Mouse (Mus musculus): Measurements from ENCODE around the gene Atp6ap1. TPM values are rescaled to one million over a fixed set of nuclear protein-coding genes. Genes with fewer than 3 reads are reported as not detected.
A peak's percentile ranks its signal among the peaks of the same experiment; 100 is the strongest.

Gene Atp6ap1
- polyA plus RNA-seq (2015; fragmentation: Nextera tagmentation; extraction: Ambion mirVana) = 120 and 126 TPM in 2 replicates

DNA sequence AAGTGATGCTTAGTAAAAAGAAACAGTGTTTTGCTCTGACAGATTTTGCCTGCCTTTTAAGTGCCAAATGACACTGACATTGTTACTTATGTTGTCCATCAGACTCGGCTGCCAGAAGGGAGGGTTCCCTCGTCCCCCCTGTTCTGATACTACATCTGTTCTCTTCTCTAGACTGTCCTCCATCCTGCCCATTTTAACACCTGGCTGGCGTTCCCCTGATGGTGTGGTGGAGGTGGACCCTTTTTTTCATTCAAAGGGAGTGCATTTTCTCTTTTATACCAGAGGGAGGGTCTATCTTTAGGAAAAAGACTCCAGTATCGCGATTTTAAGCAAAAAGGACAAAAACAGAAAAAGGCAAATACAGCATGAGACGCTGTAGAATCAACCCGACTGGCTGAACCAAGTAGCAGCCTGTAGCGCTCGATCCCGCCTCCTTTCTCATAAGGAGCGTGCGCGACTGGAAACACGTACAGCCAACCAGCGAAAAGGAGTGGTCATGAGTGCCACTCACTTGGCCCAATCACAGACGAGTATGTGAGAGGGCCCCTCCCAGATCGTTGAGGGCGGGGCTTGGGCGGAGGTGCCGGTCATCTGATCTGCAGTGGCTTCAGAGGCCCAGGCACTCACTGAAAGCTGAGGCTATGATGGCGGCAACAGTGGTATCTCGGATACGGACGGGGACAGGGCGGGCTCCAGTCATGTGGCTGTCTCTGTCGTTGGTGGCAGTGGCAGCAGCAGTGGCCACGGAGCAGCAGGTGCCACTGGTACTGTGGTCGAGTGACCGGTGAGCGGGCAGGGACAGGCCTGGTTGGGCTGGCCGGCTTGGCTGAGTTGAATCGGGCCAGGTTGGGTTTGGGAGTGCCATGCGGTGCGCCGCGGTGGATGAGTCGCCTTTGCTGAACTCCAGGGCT, at the start of gene Atp6ap1:
Gene Atp6ap1, plus strand, starts transcription at position 560 of the 911 bp plus-strand sequence.
- no peaks in the 10 kb centered on the region for H3K27me3 ChIP-seq (replicated peaks)
- WGBS = 18% methylated on average over 37 of the region's 37 CpGs
- 0 out of 2 replicates have a peak within 1 kb of the TSS, but pooled peaks have one; percentile 58 for H3K27ac ChIP-seq
- peak within 1 kb of the TSS; percentile 65 for H3K9ac ChIP-seq
- no peaks in the 10 kb centered on the region for H3K4me1 ChIP-seq (replicated peaks)
- H3K9me3 ChIP-seq = no peaks in the 10 kb centered on the region
- peak within 1 kb of the TSS; percentile 62 for H3K4me2 ChIP-seq (replicated peaks)
- H3K36me3 ChIP-seq = no peaks in the 10 kb centered on the region; the same call in 1 of the 2 replicates
- ATAC-seq = peak; percentile 100
- H3K4me3 ChIP-seq (replicated peaks) = peak within 1 kb of the TSS; percentile 59

- ATAC-seq = 0 out of 2 replicates have a peak, but pooled peaks have one; percentile 18
- Histone ChIP-seq H3K4me1 (replicated peaks) (no peaks in the 10 kb centered on the region), H3K27ac (peak overlapping the region; percentile 72), H3K4me3 (replicated peaks) (peak overlapping the region; percentile 36), H3K4me2 (replicated peaks) (peak overlapping the region; percentile 65), H3K9ac (peak overlapping the region; percentile 51; the same call in 1 of the 2 replicates), H3K9me3 (no peaks in the 10 kb centered on the region), H3K27me3 (replicated peaks) (no peaks in the 10 kb centered on the region), H3K36me3 (no peaks in the 10 kb centered on the region)
- 24% methylated on average over 3 of the region's 3 CpGs for WGBS
Measured at GRCm38 (mm10) chrX:74248651-74249050, 48.2 kb upstream of the Atp6ap1 start.

- Histone ChIP-seq H3K9ac (peak within 1 kb of the TSS; percentile 51), H3K9me3 (no peaks in the 10 kb centered on the region), H3K27me3 (replicated peaks) (no peaks in the 10 kb centered on the region), H3K27ac (peak within 1 kb of the TSS; percentile 72), H3K4me3 (replicated peaks) (peak within 1 kb of the TSS; percentile 36), H3K36me3 (no peaks in the 10 kb centered on the region), H3K4me2 (replicated peaks) (peak within 1 kb of the TSS; percentile 65), H3K4me1 (replicated peaks) (no peaks in the 10 kb centered on the region)
- WGBS = 23% methylated on average over 38 of the region's 38 CpGs
- ATAC-seq = 0 out of 2 replicates have a peak, but pooled peaks have one; percentile 2
Measured at GRCm38 (mm10) chrX:74249615-74250014, 47.3 kb upstream of the Atp6ap1 start, which contains the start of gene Flna. Flna (minus strand) TSS chrX:74249820.

DNA sequence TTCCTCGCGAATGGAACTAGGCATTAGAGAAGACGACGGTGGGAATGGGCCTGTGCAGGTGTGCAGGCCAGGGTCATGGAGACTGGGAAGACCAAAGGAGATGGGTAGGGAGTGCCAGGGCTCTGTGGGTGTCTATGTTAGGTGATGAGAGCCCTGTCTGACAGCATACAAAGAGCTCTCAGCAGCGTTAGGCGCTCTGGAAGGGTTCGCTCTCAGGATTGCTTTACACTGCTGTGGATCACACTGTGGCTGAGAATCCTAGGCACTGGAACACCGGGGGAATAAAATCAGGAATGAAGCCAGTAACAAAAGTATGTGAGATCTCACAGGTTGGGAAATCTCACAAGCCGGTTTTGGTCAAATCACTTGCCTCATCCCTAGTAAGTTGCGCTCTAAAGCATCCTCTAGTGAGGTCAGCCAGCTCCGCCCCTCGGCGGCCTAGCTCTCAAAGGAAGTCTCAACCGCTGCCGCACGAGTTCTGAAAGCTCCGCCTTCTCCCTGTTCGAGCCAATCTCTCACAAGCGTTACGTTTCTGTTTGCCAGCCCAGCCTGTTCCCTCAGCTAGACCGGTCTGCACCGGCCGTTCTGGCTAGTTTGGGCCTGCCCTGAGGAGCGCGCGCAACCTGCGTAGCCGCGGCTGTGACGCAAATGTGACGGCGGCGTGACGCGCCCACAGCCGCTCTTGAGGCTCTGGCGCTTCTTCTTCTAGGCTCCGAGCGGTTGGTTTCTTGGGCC, 42.6 kb upstream of the Atp6ap1 start, which contains the start of gene Emd:
Gene Emd, plus strand, starts transcription at position 535 of the 735 bp plus-strand sequence.
- peak within 1 kb of the TSS; percentile 49 for H3K4me3 ChIP-seq (replicated peaks)
- 33% methylated on average over 39 of the region's 39 CpGs for WGBS
- no peaks in the 10 kb centered on the region for H3K9me3 ChIP-seq
- ATAC-seq = peak; percentile 97
- peak within 1 kb of the TSS; percentile 56 for H3K9ac ChIP-seq
- no peaks in the 10 kb centered on the region for H3K4me1 ChIP-seq (replicated peaks)
- H3K27me3 ChIP-seq (replicated peaks) = no peaks in the 10 kb centered on the region
- H3K4me2 ChIP-seq (replicated peaks) = peak within 1 kb of the TSS; percentile 61
- no peaks in the 10 kb centered on the region for H3K36me3 ChIP-seq
- peak within 1 kb of the TSS; percentile 89 for H3K27ac ChIP-seq

GRCm38 (mm10) chrX:74254888-74255565, 41.9 kb upstream of the Atp6ap1 start:
- Histone ChIP-seq H3K9ac (peak overlapping the region; percentile 56), H3K36me3 (no peaks in the 10 kb centered on the region), H3K27me3 (replicated peaks) (no peaks in the 10 kb centered on the region), H3K4me3 (replicated peaks) (peak overlapping the region; percentile 49), H3K4me1 (replicated peaks) (no peaks in the 10 kb centered on the region), H3K4me2 (replicated peaks) (peak overlapping the region; percentile 61), H3K9me3 (no peaks in the 10 kb centered on the region), H3K27ac (peak overlapping the region; percentile 89)
- 23% methylated on average over 31 of the region's 31 CpGs for WGBS
- peak; percentile 68 for ATAC-seq

GRCm38 (mm10) chrX:74257746-74258145, 39.2 kb upstream of the Atp6ap1 start:
- no peaks in the 10 kb centered on the region for H3K27me3 ChIP-seq (replicated peaks)
- H3K9me3 ChIP-seq = no peaks in the 10 kb centered on the region
- 99% methylated on average over 3 of the region's 3 CpGs for WGBS

GRCm38 (mm10) chrX:74269736-74270061, 27.2 kb upstream of the Atp6ap1 start:
- peak overlapping the region; percentile 26 for H3K9ac ChIP-seq
- no peaks in the 10 kb centered on the region for H3K36me3 ChIP-seq
- H3K4me1 ChIP-seq (replicated peaks) = no peaks in the 10 kb centered on the region
- peak; percentile 62 for ATAC-seq
- peak overlapping the region; percentile 87 for H3K27ac ChIP-seq
- H3K27me3 ChIP-seq (replicated peaks) = no peaks in the 10 kb centered on the region
- peak overlapping the region; percentile 48 for H3K4me2 ChIP-seq (replicated peaks)
- 24% methylated on average over 3 of the region's 3 CpGs for WGBS
- H3K9me3 ChIP-seq = no peaks in the 10 kb centered on the region
- H3K4me3 ChIP-seq (replicated peaks) = peak overlapping the region; percentile 47

More at GRCm38 (mm10) chrX:74257746-74258145, 39.2 kb upstream of the Atp6ap1 start:
- Histone ChIP-seq H3K27ac (no peak overlapping the region), H3K36me3 (no peaks in the 10 kb centered on the region), H3K4me3 (replicated peaks) (no peak overlapping the region), H3K4me2 (replicated peaks) (no peak overlapping the region), H3K4me1 (replicated peaks) (no peaks in the 10 kb centered on the region), H3K9ac (no peak overlapping the region)
- no peak for ATAC-seq

DNA sequence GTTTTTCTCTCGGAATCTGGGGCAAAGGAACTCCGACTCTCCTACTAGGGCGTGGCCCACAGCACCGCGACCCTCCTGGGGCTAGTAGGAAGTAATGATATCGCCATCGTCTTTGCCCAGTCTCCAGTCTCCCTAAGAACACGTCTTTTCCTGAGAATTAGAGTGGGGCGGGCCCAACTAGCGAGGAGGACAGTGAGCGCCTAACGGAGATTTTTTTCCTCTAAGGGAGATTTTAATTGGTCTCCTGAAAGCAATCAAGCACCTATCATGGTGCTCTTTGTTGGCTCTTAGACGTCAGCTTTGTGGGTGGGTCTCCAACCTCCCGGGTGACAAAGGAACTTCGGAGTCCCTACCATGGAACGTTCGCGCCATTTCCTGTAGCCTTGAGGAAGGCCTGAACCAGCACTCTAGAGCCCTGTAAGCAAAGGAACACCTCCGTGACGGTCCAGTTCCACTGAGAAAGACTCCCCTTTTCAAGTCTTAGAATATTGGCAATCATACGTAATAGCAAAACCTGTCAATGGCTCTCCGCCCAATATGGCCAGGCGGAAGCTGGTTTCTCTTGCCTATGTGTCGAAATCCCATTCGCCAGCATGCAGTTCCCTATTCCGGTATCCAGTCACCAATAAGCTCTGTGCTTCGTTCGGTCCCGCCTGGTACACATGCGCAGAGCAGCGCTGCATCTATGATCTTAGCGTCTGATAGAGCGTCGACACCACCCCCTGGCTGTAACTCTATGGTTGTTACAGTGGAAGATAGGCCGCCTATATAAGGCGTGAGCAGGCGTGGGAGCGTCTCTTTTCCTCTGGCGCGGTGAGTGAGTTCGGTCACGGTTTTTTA, 26.6 kb upstream of the Atp6ap1 start, which contains the start of gene Rpl10:
Gene Rpl10, plus strand, starts transcription at position 751 of the 840 bp plus-strand sequence.
- Histone ChIP-seq H3K9me3 (no peaks in the 10 kb centered on the region), H3K4me1 (replicated peaks) (no peaks in the 10 kb centered on the region), H3K4me2 (replicated peaks) (peak within 1 kb of the TSS; percentile 48), H3K4me3 (replicated peaks) (peak within 1 kb of the TSS; percentile 47), H3K27ac (peak within 1 kb of the TSS; percentile 87), H3K36me3 (no peaks in the 10 kb centered on the region), H3K9ac (peak within 1 kb of the TSS; percentile 60), H3K27me3 (replicated peaks) (no peaks in the 10 kb centered on the region)
- peak; percentile 94 for ATAC-seq
- 15% methylated on average over 42 of the region's 42 CpGs for WGBS

DNA sequence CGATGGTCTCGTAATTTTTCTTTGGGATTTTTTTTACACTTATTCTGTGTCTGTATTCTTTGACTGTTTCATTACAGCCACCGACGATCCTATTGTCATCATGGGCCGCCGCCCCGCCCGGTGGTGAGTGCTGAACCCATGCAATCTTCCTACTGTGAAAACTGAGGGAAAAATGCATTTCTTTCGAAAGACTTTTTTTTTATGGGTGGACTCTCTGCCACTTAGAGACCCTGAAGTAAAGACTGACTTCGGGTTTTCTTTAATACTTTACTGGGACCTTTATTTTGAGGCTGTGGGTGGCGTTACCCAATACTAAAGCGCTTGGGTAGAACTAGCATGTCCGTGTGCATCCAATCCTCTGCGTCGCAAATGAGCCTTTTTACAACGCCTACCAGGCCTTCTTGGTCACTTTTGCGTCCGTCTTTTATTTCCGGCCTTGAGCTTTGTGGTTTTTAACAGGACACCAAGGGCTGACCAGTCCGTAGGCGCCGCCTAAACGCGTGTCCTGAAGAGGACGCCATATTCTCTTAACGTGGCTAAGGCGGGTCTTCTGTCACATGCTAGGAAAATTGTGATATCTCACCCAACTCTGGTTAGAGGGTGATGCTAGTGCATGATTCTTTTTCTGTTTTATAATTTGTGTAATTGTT, 25.9 kb upstream of the Atp6ap1 start:
- H3K27ac ChIP-seq = peak overlapping the region; percentile 77; the same call in 1 of the 2 replicates
- peak overlapping the region; percentile 60 for H3K9ac ChIP-seq
- peak overlapping the region; percentile 47 for H3K4me3 ChIP-seq (replicated peaks)
- no peaks in the 10 kb centered on the region for H3K4me1 ChIP-seq (replicated peaks)
- no peaks in the 10 kb centered on the region for H3K36me3 ChIP-seq
- no peak for ATAC-seq
- H3K9me3 ChIP-seq = no peaks in the 10 kb centered on the region
- 18% methylated on average over 27 of the region's 27 CpGs for WGBS
- peak overlapping the region; percentile 48 for H3K4me2 ChIP-seq (replicated peaks)
- no peaks in the 10 kb centered on the region for H3K27me3 ChIP-seq (replicated peaks)

- WGBS = 38% methylated on average over 10 of the region's 10 CpGs
- no peak for ATAC-seq
- no peak overlapping the region for H3K4me2 ChIP-seq (replicated peaks)
- H3K4me3 ChIP-seq (replicated peaks) = no peak overlapping the region
- no peaks in the 10 kb centered on the region for H3K4me1 ChIP-seq (replicated peaks)
- H3K27me3 ChIP-seq (replicated peaks) = no peaks in the 10 kb centered on the region
- no peak overlapping the region for H3K9ac ChIP-seq
- H3K27ac ChIP-seq = no peak overlapping the region
- H3K36me3 ChIP-seq = no peaks in the 10 kb centered on the region
- H3K9me3 ChIP-seq = no peaks in the 10 kb centered on the region
Measured at GRCm38 (mm10) chrX:74273422-74274322, 23.2 kb upstream of the Atp6ap1 start.

Measured in intestine, embryonic 15.5 days (tissue).